Comparison of ENCODE assay signal across 15 mouse cellular contexts in genomic region chr4:82001406-82001732, GRCm38 (mm10).
DNase-seq lines count a peak whose midpoint lies in the region; ATAC-seq and TF ChIP-seq lines count a peak whose summit lies in the region.
"Had no signal": no experiment of that assay in that cellular context is flagged by ENCODE, and none has a peak within 500 bp of the region (broad histone marks: within the 10 kb centered on the region; RNA-seq: fewer than 3 reads in every experiment).

No protein-coding gene starts in this region.

- no peak overlapping the region for H3K4me3 ChIP-seq in heart, adult 2 months
- H3K4me3 ChIP-seq in kidney, embryonic 14.5 days (ENCODE audit: low read length): no peak overlapping the region
- H3K4me3 ChIP-seq in neural tube, embryonic 15.5 days (replicated peaks): no peak overlapping the region
- H3K4me3 ChIP-seq in midbrain, embryonic 15.5 days: no peak overlapping the region
- H3K4me3 ChIP-seq: midbrain, embryonic 10.5 days had no signal

- no peaks in the 10 kb centered on the region for H3K27me3 ChIP-seq in heart, adult 2 months (ENCODE audit: control insufficient read depth, insufficient read depth, low read length)
- no peaks in the 10 kb centered on the region for H3K27me3 ChIP-seq in kidney, embryonic 14.5 days (ENCODE audit: control insufficient read depth, insufficient read depth, low read length)
- no peaks in the 10 kb centered on the region for H3K27me3 ChIP-seq in neural tube, embryonic 15.5 days (replicated peaks)
- no peaks in the 10 kb centered on the region for H3K27me3 ChIP-seq in midbrain, embryonic 15.5 days (replicated peaks)

- no peak for TF ChIP-seq EP300 in heart, adult 2 months (IDR thresholded peaks at IDR 0.05; ENCODE audit: insufficient read depth, low read depth, low read length)

- no peak overlapping the region for H3K4me2 ChIP-seq in kidney, embryonic 14.5 days (replicated peaks; ENCODE audit: low read depth, low read length)
- H3K4me2 ChIP-seq in neural tube, embryonic 15.5 days: no peak overlapping the region
- H3K4me2 ChIP-seq in midbrain, embryonic 15.5 days: no peak overlapping the region

- ATAC-seq in kidney, embryonic 14.5 days (ENCODE audit: low FRiP score, low TSS enrichment): no peak
- ATAC-seq in neural tube, embryonic 15.5 days (ENCODE audit: low FRiP score): no peak
- no peak for ATAC-seq in midbrain, embryonic 15.5 days (replicated peaks)
- ATAC-seq: forebrain, postnatal 0 days; inflammation-experienced regulatory T-cells, adult 6 months had no signal

- peak overlapping the region; percentile 75 for H3K27ac ChIP-seq in heart, adult 2 months
- peak overlapping the region; percentile 55; the same call in 1 of the 2 replicates for H3K27ac ChIP-seq in kidney, embryonic 14.5 days (ENCODE audit: low read depth, low read length)
- peak overlapping the region; percentile 61; the same call in 1 of the 2 replicates for H3K27ac ChIP-seq in neural tube, embryonic 15.5 days (replicated peaks)
- no peak overlapping the region for H3K27ac ChIP-seq in midbrain, embryonic 15.5 days
- H3K27ac ChIP-seq: liver, embryonic 14.5 days had no signal

- peaks cover 6% of the 10 kb centered on the region for H3K4me1 ChIP-seq in heart, adult 2 months (ENCODE audit: control insufficient read depth, insufficient read depth, low read length)
- H3K4me1 ChIP-seq in kidney, embryonic 14.5 days (ENCODE audit: control insufficient read depth, insufficient read depth, low read length): 0 out of 2 replicates have a peak, but pooled peaks cover 5% of the 10 kb centered on the region
- H3K4me1 ChIP-seq in neural tube, embryonic 15.5 days: peaks cover 11% of the 10 kb centered on the region; the same call in 1 of the 2 replicates
- H3K4me1 ChIP-seq in midbrain, embryonic 15.5 days: peaks cover 6% of the 10 kb centered on the region; the same call in 1 of the 2 replicates

- no peaks in the 10 kb centered on the region for H3K9me3 ChIP-seq in kidney, embryonic 14.5 days (ENCODE audit: control insufficient read depth, low read length)
- no peaks in the 10 kb centered on the region for H3K9me3 ChIP-seq in neural tube, embryonic 15.5 days (replicated peaks)
- no peaks in the 10 kb centered on the region for H3K9me3 ChIP-seq in midbrain, embryonic 15.5 days
- H3K9me3 ChIP-seq: midbrain, embryonic 10.5 days had no signal

- WGBS in heart, adult 2 months: 83% methylated on average over 6 of the region's 6 CpGs
- 52% methylated on average over 6 of the region's 6 CpGs for WGBS in kidney, embryonic 14.5 days
- 72% methylated on average over 6 of the region's 6 CpGs for WGBS in neural tube, embryonic 15.5 days
- WGBS in midbrain, embryonic 15.5 days: 87% methylated on average over 6 of the region's 6 CpGs

- H3K9ac ChIP-seq in heart, adult 2 months (ENCODE audit: low read depth, low read length): no peak overlapping the region
- H3K9ac ChIP-seq in kidney, embryonic 14.5 days (ENCODE audit: low read depth, low read length): no peak overlapping the region
- no peak overlapping the region for H3K9ac ChIP-seq in neural tube, embryonic 15.5 days (replicated peaks)
- no peak overlapping the region for H3K9ac ChIP-seq in midbrain, embryonic 15.5 days
- H3K9ac ChIP-seq: forebrain, postnatal 0 days; liver, embryonic 14.5 days had no signal

- no peaks in the 10 kb centered on the region for H3K79me2 ChIP-seq in heart, adult 2 months (replicated peaks; ENCODE audit: control insufficient read depth, insufficient read depth, low read length)

- H3K36me3 ChIP-seq in heart, adult 2 months (ENCODE audit: control insufficient read depth, insufficient read depth, low read length): no peaks in the 10 kb centered on the region
- H3K36me3 ChIP-seq in kidney, embryonic 14.5 days (ENCODE audit: control insufficient read depth, insufficient read depth, low read length): no peaks in the 10 kb centered on the region
- no peaks in the 10 kb centered on the region for H3K36me3 ChIP-seq in neural tube, embryonic 15.5 days
- no peaks in the 10 kb centered on the region for H3K36me3 ChIP-seq in midbrain, embryonic 15.5 days (replicated peaks)
- H3K36me3 ChIP-seq: midbrain, embryonic 10.5 days had no signal

- DNase-seq in heart, adult 2 months: no peak
- no peak for DNase-seq in heart, postnatal 25 days (ENCODE audit: low spot score)
- no peak for DNase-seq in kidney, postnatal 25 days
- no peak for DNase-seq in neural tube, embryonic 10.5 days (ENCODE audit: extremely low spot score, low spot score)
- DNase-seq in cerebellum, postnatal 4 days (ENCODE audit: low spot score in 2 of 2): no peak
- DNase-seq: adrenal gland, adult 8-10 months; forebrain, postnatal 0 days; layer of hippocampus, postnatal 36 days; right cerebral cortex, postnatal 25 days had no signal

- no peak for TF ChIP-seq POLR2A in heart, adult 2 months (IDR thresholded peaks at IDR 0.05; ENCODE audit: insufficient read depth, low read depth, low read length)

- intact Hi-C loops in heart, adult 2 months (cut with DNase I): no loop called here
- intact Hi-C loops in heart, postnatal 25 days (cut with DNase I): no loop called here

- TF ChIP-seq CTCF in heart, adult 2 months (IDR thresholded peaks at IDR 0.05): no peak
